Mouse (Mus musculus): ENCODE data around the gene Bach2. TPM values are rescaled to one million over a fixed set of nuclear protein-coding genes. Genes with fewer than 3 reads are reported as not detected.

Bach2 gene
- total and polyA plus RNA-seq, 2 experiments from 2014 or later: 16.0 to 19.0 TPM

GRCm38 (mm10) chr4:32199156-32199555, 39.4 kb upstream of the Bach2 start:
- Histone ChIP-seq H3K27me3 (ENCODE audit: insufficient read depth, low read length) (no peaks in the 10 kb centered on the region), H3K36me3 (ENCODE audit: insufficient read depth) (no peaks in the 10 kb centered on the region), H3K9me3 (ENCODE audit: low read length) (no peaks in the 10 kb centered on the region), H3K4me1 (ENCODE audit: insufficient read depth) (0 out of 2 replicates have a peak, but pooled peaks cover 10% of the 10 kb centered on the region), H3K27ac (ENCODE audit: low read depth, low read length) (no peak overlapping the region), H3K4me2 (ENCODE audit: low read depth) (no peak overlapping the region), H3K9ac (no peak overlapping the region), H3K4me3 (ENCODE audit: low read depth, low read length) (no peak overlapping the region)
- DNase-seq (no peak), ATAC-seq (no peak)
- WGBS: 86% methylated on average over 7 of the region's 7 CpGs
- no peak for TF ChIP-seq CTCF (IDR thresholded peaks at IDR 0.05; ENCODE audit: low read depth)

- Histone ChIP-seq H3K9ac (no peak overlapping the region), H3K27ac (ENCODE audit: low read depth, low read length) (no peak overlapping the region), H3K4me1 (ENCODE audit: insufficient read depth) (0 out of 2 replicates have a peak, but pooled peaks cover 4% of the 10 kb centered on the region), H3K4me3 (ENCODE audit: low read depth, low read length) (no peak overlapping the region), H3K9me3 (ENCODE audit: low read length) (no peaks in the 10 kb centered on the region), H3K36me3 (ENCODE audit: insufficient read depth) (no peaks in the 10 kb centered on the region), H3K27me3 (ENCODE audit: insufficient read depth, low read length) (no peaks in the 10 kb centered on the region), H3K4me2 (ENCODE audit: low read depth) (no peak overlapping the region)
- 74% methylated on average over 8 of the region's 8 CpGs for WGBS
- TF ChIP-seq CTCF (IDR thresholded peaks at IDR 0.05; ENCODE audit: low read depth): no peak
- ATAC-seq (no peak), DNase-seq (no peak)
Measured at GRCm38 (mm10) chr4:32201114-32201513, 37.5 kb upstream of the Bach2 start.

GRCm38 (mm10) chr4:32202362-32202761, 36.2 kb upstream of the Bach2 start:
- H3K4me1 ChIP-seq (ENCODE audit: insufficient read depth): no peaks in the 10 kb centered on the region
- DNase-seq (no peak), ATAC-seq (no peak)
- H3K4me3 ChIP-seq (ENCODE audit: low read depth, low read length): no peak overlapping the region
- 97% methylated on average over 5 of the region's 5 CpGs for WGBS
- no peak overlapping the region for H3K9ac ChIP-seq
- TF ChIP-seq CTCF (IDR thresholded peaks at IDR 0.05; ENCODE audit: low read depth): no peak
- H3K4me2 ChIP-seq (ENCODE audit: low read depth): no peak overlapping the region
- no peak overlapping the region for H3K27ac ChIP-seq (ENCODE audit: low read depth, low read length)
- H3K36me3 ChIP-seq (ENCODE audit: insufficient read depth): no peaks in the 10 kb centered on the region
- no peaks in the 10 kb centered on the region for H3K27me3 ChIP-seq (ENCODE audit: insufficient read depth, low read length)
- no peaks in the 10 kb centered on the region for H3K9me3 ChIP-seq (ENCODE audit: low read length)

- no peaks in the 10 kb centered on the region for H3K9me3 ChIP-seq (ENCODE audit: low read length)
- no peak overlapping the region for H3K4me3 ChIP-seq (ENCODE audit: low read depth, low read length)
- no peaks in the 10 kb centered on the region for H3K4me1 ChIP-seq (ENCODE audit: insufficient read depth)
- no peaks in the 10 kb centered on the region for H3K27me3 ChIP-seq (ENCODE audit: insufficient read depth, low read length)
- H3K4me2 ChIP-seq (ENCODE audit: low read depth): no peak overlapping the region
- TF ChIP-seq CTCF (IDR thresholded peaks at IDR 0.05; ENCODE audit: low read depth): no peak
- ATAC-seq (no peak), DNase-seq (no peak)
- H3K27ac ChIP-seq (ENCODE audit: low read depth, low read length): no peak overlapping the region
- 87% methylated on average over 4 of the region's 4 CpGs for WGBS
- no peaks in the 10 kb centered on the region for H3K36me3 ChIP-seq (ENCODE audit: insufficient read depth)
- no peak overlapping the region for H3K9ac ChIP-seq
Measured at GRCm38 (mm10) chr4:32204819-32205218, 33.8 kb upstream of the Bach2 start.

- peaks cover 6% of the 10 kb centered on the region for H3K4me1 ChIP-seq (ENCODE audit: insufficient read depth)
- H3K36me3 ChIP-seq (ENCODE audit: insufficient read depth): no peaks in the 10 kb centered on the region
- 65% methylated on average over 2 of the region's 2 CpGs for WGBS
- no peak overlapping the region for H3K4me2 ChIP-seq (ENCODE audit: low read depth)
- H3K27ac ChIP-seq (ENCODE audit: low read depth, low read length): no peak overlapping the region
- DNase-seq (no peak), ATAC-seq (no peak)
- H3K27me3 ChIP-seq (ENCODE audit: insufficient read depth, low read length): no peaks in the 10 kb centered on the region
- no peaks in the 10 kb centered on the region for H3K9me3 ChIP-seq (ENCODE audit: low read length)
- TF ChIP-seq CTCF (IDR thresholded peaks at IDR 0.05; ENCODE audit: low read depth): no peak
- no peak overlapping the region for H3K9ac ChIP-seq
- no peak overlapping the region for H3K4me3 ChIP-seq (ENCODE audit: low read depth, low read length)
Measured at GRCm38 (mm10) chr4:32205825-32206224, 32.8 kb upstream of the Bach2 start.

GRCm38 (mm10) chr4:32209995-32210394, 28.6 kb upstream of the Bach2 start:
- no peaks in the 10 kb centered on the region for H3K9me3 ChIP-seq (ENCODE audit: low read length)

GRCm38 (mm10) chr4:32210424-32211184, 28.0 kb upstream of the Bach2 start:
- Histone ChIP-seq H3K4me1 (ENCODE audit: insufficient read depth) (peaks cover 7% of the 10 kb centered on the region), H3K4me2 (ENCODE audit: low read depth) (peak overlapping the region; percentile 2; the same call in 1 of the 2 replicates), H3K27me3 (ENCODE audit: insufficient read depth, low read length) (no peaks in the 10 kb centered on the region), H3K36me3 (ENCODE audit: insufficient read depth) (no peaks in the 10 kb centered on the region), H3K9ac (no peak overlapping the region), H3K27ac (ENCODE audit: low read depth, low read length) (peak overlapping the region; percentile 55), H3K4me3 (ENCODE audit: low read depth, low read length) (no peak overlapping the region), H3K9me3 (ENCODE audit: low read length) (no peaks in the 10 kb centered on the region)
- 37% methylated on average over 9 of the region's 9 CpGs for whole genome bisulfite sequencing
- DNase-seq: peak; percentile 36
- TF ChIP-seq CTCF (IDR thresholded peaks at IDR 0.05; ENCODE audit: low read depth): no peak
- peak; percentile 93 for ATAC-seq

More at GRCm38 (mm10) chr4:32209995-32210394, 28.6 kb upstream of the Bach2 start:
- Histone ChIP-seq H3K36me3 (ENCODE audit: insufficient read depth) (no peaks in the 10 kb centered on the region), H3K4me1 (ENCODE audit: insufficient read depth) (peaks cover 7% of the 10 kb centered on the region), H3K4me2 (ENCODE audit: low read depth) (no peak overlapping the region), H3K4me3 (ENCODE audit: low read depth, low read length) (no peak overlapping the region), H3K27ac (ENCODE audit: low read depth, low read length) (peak overlapping the region; percentile 55; the same call in 1 of the 2 replicates), H3K9ac (no peak overlapping the region), H3K27me3 (ENCODE audit: insufficient read depth, low read length) (no peaks in the 10 kb centered on the region)
- 95% methylated on average over 2 of the region's 2 CpGs for WGBS
- no peak for ATAC-seq
- no peak for TF ChIP-seq CTCF (IDR thresholded peaks at IDR 0.05; ENCODE audit: low read depth)
- no peak for DNase-seq
